Mouse (Mus musculus) natural killer cell, adult 2 months (primary cell): ENCODE results near the gene Anapc2.
"Not testable (repeated sequence)": the region's sequence is repeated elsewhere in the genome, so short reads cannot be mapped to it uniquely, and the experiment has no call there.

Source experiments
- DNase-seq, 2 experiments: peaks; one replicate each; pipeline ENCODE4 v3.0.0; 2022; ENCODE audit warnings: low spot score in 2 of 2

Anapc2 gene

GRCm38 (mm10) chr2:25240723-25241437 lies 31.4 kb upstream of the Anapc2 start:
- peak in 1 of 2 experiments; percentile 18 for DNase-seq

GRCm38 (mm10) chr2:25241438-25241775 lies 30.9 kb upstream of the Anapc2 start:
- DNase-seq, result no peak

GRCm38 (mm10) chr2:25242101-25242506 lies 30.2 kb upstream of the Anapc2 start, which contains the start of the genes Rnf208 and Cysrt1:
Gene Rnf208 (plus strand): TSS chr2:25242255.
Gene Cysrt1 (minus strand): TSS chr2:25242452.
- DNase-seq, result no peak

DNA sequence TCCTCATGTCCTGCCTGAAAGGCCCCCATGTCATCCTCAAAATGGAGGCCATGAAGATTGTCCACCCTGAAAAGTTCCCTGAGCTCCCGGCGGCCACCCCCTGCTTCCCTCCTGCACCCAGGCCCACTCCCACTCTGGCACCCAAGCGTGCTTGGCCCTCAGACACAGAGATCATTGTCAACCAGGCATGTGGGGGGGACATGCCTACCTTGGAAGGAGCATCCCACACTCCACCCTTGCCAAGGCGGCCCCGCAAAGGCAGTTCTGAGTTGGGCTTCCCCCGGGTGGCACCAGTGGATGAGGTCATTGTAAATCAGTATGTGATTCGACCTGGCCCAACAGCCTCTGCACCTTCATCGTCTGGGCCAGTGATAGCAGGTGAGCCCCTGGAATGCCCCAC lies 28.9 kb upstream of the Anapc2 start:
- no peak for DNase-seq

- no peak for DNase-seq
Observed at GRCm38 (mm10) chr2:25244144-25244543, 28.1 kb upstream of the Anapc2 start.

GRCm38 (mm10) chr2:25246183-25247072 lies 25.9 kb upstream of the Anapc2 start, which contains the start of gene AL732309.1:
Gene AL732309.1 (minus strand): TSS chr2:25246863.
- no peak for DNase-seq

DNA sequence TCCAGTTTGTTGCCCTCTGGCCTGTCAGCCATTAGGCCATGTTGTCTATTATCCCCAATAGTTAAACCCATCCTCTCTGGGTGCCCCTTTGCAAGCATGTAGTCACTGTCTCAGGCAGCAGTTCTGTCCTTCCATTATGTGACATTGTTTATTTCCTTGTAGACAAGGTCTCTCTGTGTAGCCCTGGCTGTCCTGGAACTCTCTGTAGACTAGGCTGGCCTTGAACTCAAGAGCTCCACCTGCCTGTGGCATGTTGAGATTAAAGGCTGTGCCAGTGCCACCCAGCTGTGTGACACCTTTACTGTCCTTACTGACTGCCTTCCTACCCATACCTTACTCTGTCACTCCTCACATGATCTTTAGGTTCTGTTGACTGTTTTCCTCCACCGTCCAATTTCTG lies 19.9 kb upstream of the Anapc2 start:
- DNase-seq, result no peak

DNA sequence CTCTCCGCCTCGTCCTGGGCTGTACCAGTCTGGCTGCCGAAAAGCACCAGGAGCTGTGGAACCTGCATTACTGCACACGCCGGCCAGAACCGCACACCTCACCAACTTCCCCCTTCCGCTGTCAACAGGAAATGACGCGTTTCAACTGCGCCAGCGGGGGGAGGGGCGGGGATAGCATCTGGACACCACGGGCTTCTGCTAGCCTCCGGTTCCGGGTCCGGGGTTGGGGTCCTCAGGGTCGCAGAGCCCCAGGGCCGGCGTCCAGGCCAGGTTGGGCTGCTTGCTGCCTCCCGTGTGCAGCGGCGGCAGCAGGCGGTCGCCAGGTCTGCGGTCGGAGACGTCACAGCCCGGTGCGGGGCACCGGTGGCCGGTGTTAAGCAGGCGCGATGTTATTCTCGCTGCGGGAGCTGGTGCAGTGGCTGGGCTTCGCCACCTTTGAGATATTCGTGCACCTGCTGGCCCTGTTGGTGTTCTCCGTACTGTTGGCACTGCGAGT lies 16.9 kb upstream of the Anapc2 start, which contains the start of gene Tmem203:
Gene Tmem203, plus strand, starts transcription at position 156 of the 496 bp plus-strand sequence.
- DNase-seq, result peak; percentile 86 to 88

DNA sequence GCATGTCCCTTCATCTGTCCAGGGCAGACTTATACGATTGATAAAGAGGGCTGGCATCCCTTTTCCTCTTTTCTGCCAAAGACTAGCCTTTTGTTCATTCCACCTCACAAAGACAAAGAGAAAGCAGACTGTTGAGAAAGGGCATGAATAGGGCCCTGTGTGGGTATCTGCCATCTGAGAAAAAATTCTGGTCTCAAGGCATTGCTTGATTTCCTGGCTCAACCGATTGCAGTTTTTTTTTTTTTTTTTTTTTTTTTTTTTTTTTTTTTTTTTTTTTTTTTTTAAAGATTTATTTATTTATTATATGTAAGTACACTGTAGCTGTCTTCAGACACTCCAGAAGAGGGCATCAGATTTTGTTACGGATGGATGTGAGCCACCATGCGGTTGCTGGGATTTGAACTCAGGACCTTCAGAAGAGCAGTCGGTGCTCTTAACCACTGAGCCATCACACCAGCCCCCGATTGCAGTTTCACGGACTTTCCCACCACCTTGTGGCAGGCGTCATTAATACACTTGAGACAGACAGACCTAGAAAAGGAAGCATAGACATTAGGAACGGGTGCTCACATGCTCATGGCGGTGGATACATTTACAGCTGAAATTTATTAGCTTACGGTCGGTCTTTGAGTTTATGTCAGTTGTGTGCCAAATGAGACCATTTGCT lies 15.7 kb upstream of the Anapc2 start:
- DNase-seq, result peak; percentile 57 to 75

GRCm38 (mm10) chr2:25257250-25257649 lies 15.0 kb upstream of the Anapc2 start:
- DNase-seq, result not testable (repeated sequence)

GRCm38 (mm10) chr2:25258887-25259286 lies 13.4 kb upstream of the Anapc2 start:
- no peak for DNase-seq

GRCm38 (mm10) chr2:25261870-25262269 lies 10.4 kb upstream of the Anapc2 start:
- no peak for DNase-seq

DNA sequence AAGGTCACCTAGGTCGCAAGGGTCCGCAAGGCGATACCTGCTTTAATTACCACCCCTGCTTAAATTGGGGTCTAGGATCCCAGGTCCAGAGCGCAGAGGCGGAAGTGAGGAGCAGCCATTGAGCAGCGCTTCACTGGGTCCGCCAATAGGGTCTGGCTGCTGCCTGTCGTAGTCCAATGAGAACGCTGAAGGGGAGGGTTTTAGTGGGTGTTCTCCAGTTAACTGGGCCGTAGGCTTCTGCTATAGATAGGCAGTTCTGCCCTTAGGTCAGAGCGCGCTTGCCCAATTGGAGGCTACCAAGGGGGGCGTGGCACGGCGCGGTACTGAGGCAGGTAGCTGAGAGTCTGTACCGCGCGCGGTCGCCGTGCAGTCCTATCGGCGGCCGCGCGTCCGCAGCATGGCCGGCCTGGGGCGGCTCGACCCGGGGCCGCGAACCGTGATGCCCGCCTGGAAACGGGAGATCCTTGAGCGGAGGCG lies 9.9 kb upstream of the Anapc2 start, which contains the start of gene Tprn:
Gene Tprn, plus strand, starts transcription at position 328 of the 477 bp plus-strand sequence.
- DNase-seq, result peak; percentile 93 to 94

- DNase-seq, result peak in 1 of 2 experiments; percentile 49
Observed at GRCm38 (mm10) chr2:25262795-25263622, 9.3 kb upstream of the Anapc2 start.

DNA sequence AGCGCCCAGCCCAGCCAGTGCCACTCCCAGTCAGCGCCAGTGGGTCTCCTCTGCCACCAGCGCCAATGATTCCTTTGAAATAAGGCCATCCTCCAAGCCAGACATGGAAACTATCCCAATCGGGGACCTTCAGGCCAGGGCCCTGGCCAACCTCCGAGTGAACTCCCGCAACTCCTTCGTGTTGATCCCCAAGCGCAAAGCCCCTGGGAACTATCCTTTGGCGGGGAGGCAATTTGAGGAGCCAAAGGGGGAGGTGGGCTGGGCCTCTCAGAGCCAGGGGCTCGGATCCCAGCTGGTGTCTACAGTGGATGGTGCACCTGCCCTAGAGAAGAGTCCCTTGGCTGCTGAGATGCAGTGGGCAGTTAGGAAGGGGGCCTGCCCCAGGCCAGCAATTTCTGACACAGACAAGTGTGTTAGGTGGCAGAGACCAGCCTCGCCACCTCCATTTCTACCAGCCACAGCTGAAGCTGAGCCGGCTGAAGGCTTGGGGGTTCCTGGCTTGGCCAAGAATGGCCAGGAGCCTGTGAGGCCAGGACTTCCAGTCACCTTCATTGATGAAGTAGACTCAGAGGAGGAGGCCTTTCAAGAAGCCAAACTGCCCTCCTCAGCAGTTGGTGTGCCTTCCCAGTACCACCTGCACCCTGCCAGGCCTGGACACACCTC lies 8.5 kb upstream of the Anapc2 start:
- DNase-seq, result no peak

DNA sequence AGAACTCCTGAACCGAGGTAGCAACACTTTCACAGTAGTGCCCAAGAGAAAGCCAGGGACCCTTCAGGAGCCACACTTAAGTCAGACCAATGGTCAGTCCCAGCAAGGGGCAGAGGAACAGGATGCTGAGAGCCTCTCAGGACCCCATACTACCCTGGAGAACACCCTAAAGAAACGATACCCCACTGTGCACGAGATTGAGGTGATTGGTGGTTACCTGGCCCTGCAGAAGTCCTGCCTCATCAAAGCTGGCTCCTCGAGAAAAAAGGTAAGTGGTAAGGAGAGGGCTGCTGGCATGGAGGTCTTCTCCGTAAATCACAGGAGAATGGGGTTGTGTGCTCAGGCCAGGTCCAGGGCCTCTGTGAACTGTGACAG lies 8.0 kb upstream of the Anapc2 start:
- no peak for DNase-seq

DNA sequence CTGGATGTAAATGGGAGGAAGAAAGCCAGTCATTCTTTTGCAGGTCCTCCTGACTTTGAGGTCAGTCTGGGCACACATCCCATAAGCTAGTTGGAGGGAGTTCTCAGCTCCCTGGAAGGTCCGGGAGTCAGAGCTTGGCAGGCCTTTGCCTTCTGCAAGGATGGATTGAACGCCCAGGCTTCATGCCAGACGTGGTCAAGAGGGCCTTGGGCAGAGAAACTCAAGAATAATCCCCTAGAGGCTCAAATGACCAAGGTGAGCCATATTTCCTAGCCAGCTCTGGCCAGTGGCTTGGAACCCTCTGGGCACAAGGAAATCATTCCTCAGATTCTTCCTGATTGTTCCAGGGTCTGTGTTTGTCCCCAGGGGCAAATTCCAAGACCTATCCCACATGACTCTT lies 7.4 kb upstream of the Anapc2 start:
- DNase-seq, result no peak

- no peak for DNase-seq
Observed at GRCm38 (mm10) chr2:25265897-25266656, 6.2 kb upstream of the Anapc2 start.

GRCm38 (mm10) chr2:25266720-25267119 lies 5.6 kb upstream of the Anapc2 start:
- no peak for DNase-seq

- no peak for DNase-seq
Observed at GRCm38 (mm10) chr2:25267241-25267640, 5.0 kb upstream of the Anapc2 start.
